Mouse (Mus musculus): ENCODE measurements around the gene Unk. TPM values are rescaled to one million over a fixed set of nuclear protein-coding genes. Genes with fewer than 3 reads are reported as not detected.
"Not testable (repeated sequence)": the region's sequence is repeated elsewhere in the genome, so short reads cannot be mapped to it uniquely, and the experiment has no call there.

Gene Unk
- polyA plus RNA-seq, 1 experiment from 2014 or later, result 48.4 TPM

DNA sequence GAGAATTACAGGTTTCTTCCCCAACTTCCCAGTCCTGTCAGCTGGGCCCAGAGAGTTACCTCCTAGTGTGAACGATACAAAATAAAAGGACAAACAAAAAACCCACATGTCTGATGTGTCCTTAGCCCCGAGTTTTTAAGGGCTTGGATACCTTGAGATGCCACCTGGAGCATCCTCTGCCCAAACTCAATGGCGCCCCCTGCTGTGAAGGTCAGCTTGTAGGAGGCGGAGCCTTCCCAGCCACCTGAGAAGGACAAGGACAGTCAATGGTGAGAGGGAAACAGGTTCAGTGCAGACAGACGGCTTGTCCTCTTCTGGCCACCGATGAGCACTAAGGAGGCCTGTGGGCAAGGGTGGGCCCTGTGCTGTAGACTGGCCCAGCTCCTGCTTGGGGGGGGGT is 51.0 kb downstream of the Unk start:
- H3K4me1 ChIP-seq, result peaks cover 63% of the 10 kb centered on the region
- H3K4me3 ChIP-seq, result no peak overlapping the region
- H3K36me3 ChIP-seq (replicated peaks), result peaks cover 64% of the 10 kb centered on the region
- H3K27me3 ChIP-seq (ENCODE audit: poor library complexity, severe bottlenecking), result no peaks in the 10 kb centered on the region
- no peak for DNase-seq (ENCODE audit: extremely low spot score, low spot score)
- 76% methylated on average over 6 of the region's 6 CpGs for WGBS
- H3K9me3 ChIP-seq, result no peaks in the 10 kb centered on the region
- H3K27ac ChIP-seq, result 0 out of 2 replicates have a peak overlapping the region, but pooled peaks have one; percentile 13

DNA sequence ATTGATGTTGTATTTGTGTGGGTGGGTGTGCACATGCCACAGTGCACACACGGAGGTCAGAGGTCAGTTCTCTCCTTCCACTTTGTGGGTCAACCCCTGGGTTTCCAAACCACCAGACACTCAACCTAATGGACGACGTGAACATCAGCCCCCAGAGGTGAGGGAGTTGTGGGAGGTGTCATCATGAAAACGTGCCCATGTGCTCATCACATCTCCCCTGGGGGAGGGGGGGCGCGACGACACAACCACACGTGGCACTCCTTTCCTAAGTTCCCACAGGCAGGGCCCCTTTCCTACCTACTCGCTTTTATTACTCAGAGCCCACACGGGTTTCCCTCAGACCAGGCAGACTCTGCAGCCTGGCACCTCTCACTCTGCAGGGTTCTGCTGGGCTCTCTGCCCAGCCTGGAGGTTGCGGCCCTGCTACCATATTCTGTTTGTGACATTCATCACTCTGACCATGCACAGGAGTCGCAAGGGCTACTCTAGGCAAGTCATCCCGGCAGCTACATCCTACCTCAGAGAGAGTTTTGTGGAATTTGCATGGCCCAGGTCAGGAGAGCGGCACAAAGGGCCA is 53.1 kb downstream of the Unk start:
- Histone ChIP-seq H3K4me1 (peaks cover 55% of the 10 kb centered on the region), H3K27ac (no peak overlapping the region), H3K9me3 (no peaks in the 10 kb centered on the region), H3K27me3 (ENCODE audit: poor library complexity, severe bottlenecking) (no peaks in the 10 kb centered on the region), H3K4me3 (no peak overlapping the region), H3K36me3 (replicated peaks) (peaks cover 64% of the 10 kb centered on the region)
- WGBS, result 94% methylated on average over 14 of the region's 14 CpGs
- no peak for DNase-seq (ENCODE audit: extremely low spot score, low spot score)

DNA sequence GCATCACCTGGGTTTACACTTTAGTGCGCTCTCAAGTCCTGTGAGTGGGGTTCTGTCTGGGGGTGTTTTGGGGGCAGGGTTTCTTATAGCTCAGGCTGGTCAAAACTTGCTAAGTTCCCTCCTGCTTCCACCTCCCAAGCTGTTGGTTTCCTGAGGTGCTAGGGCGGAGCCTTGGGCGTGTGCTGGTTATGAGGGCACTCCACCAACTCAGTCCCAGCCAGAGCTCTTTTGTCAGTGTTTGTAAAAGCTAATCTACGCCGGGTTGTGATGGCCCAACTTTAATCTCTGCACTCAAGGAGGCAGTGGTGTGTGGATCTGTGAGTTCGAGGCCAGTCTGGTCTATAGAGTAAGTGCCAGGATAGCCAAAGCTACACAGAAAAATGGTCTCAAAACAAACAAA is 54.0 kb downstream of the Unk start:
- WGBS, result 95% methylated on average over 6 of the region's 6 CpGs
- H3K36me3 ChIP-seq (replicated peaks), result peaks cover 59% of the 10 kb centered on the region
- H3K4me3 ChIP-seq, result no peak overlapping the region
- DNase-seq (ENCODE audit: extremely low spot score, low spot score), result no peak
- H3K9me3 ChIP-seq, result no peaks in the 10 kb centered on the region
- H3K4me1 ChIP-seq, result peaks cover 49% of the 10 kb centered on the region
- no peak overlapping the region for H3K27ac ChIP-seq
- H3K27me3 ChIP-seq (ENCODE audit: poor library complexity, severe bottlenecking), result no peaks in the 10 kb centered on the region

DNA sequence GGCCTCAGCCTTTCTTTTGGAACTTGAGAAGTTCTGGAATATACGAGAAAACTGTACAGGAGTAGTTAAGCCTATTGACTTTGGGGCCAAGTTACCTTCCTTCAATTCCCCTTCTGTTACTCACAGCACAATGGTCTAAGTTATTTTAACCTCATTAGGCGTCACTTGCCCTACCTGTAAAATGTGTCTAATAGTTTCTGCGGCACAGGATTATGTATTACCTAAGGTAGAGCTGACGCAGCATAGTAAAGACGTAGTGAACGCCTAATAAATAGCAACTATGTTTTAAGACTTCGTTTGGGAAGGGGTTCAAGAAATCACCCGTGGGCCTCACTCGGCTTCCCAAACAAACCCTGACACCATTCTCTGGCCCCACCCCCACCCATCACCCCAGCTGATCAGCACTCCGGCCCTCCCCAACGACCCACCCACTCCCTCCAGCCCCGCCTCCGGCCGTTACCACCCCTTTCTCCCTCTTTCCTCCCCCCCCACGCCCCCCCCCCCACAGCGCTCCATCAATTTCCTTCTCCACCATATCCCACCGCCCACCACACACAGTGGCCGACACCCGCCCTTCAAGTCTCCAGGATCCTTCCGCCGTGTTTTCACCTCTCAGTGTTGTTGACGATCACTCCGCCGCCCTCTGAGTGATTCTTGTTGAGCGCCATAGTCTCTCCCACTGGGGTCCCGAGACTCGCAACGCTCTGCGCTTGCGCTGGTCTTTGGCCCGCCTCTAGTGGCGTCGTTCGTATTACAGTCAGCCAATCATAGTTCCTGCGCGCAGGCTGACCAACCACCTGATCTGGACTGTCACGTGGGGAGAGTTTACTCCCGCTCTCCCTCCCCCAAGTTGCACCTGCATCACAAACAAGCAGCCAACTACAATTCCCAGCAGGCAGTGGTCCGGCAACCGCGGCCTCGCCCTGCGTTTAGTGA is 56.4 kb downstream of the Unk start, which contains the start of gene Wbp2:
Gene Wbp2 (minus strand): TSS at position 738 of the 936 bp plus-strand sequence.
- no peaks in the 10 kb centered on the region for H3K9me3 ChIP-seq
- peaks cover 35% of the 10 kb centered on the region for H3K36me3 ChIP-seq (replicated peaks)
- H3K4me3 ChIP-seq, result peak within 1 kb of the TSS; percentile 61
- H3K27ac ChIP-seq, result peak within 1 kb of the TSS; percentile 89
- no peaks in the 10 kb centered on the region for H3K27me3 ChIP-seq (ENCODE audit: poor library complexity, severe bottlenecking)
- peak; percentile 99 for DNase-seq (ENCODE audit: extremely low spot score, low spot score)
- H3K4me1 ChIP-seq, result peaks cover 27% of the 10 kb centered on the region
- 8% methylated on average over 38 of the region's 43 CpGs for WGBS

DNA sequence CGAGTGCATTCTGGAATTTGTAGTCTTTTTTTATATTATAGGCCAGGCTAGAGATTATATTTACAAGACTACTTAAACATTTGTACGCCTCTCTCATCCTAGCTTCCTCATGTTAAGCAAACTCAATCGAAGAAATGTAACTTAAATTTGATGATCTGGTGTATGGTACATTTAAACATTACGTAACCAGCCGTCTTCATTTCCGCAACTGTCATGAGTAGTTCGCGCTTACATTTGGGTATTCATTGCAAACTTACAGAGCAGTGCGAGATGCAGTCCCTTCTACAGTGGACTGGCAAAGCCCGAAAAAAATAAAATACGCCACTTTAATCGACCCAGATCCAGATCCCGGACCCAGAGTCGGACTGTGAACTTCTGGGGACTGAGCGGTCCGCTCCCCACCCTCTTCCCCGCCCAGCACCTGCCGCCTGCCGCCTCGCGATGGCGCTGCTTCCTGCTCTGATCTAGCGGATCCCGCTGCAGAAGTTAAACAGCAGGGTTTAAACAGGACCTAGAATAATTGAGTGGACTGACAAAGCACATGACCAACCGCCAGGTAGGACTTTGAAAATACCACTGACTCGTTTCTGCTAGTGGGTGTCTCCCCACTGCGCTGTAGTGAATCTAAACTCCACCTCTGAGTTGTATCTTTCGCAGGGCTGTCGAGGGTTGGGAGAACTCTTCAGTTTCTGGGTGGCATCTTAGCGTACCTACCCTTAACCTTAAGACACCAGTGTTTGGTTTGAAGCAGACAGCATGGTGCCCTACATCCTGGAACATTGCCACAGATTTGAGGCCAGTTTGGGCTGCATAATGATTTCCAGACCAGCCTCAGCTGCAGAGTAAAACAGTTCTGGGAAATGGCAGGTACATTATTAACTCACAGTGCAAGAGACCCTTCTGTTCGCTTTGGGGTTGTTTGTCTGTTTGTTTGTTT is 57.3 kb downstream of the Unk start:
- WGBS, result 5% methylated on average over 31 of the region's 31 CpGs
- Histone ChIP-seq H3K36me3 (replicated peaks) (peaks cover 26% of the 10 kb centered on the region), H3K9me3 (no peaks in the 10 kb centered on the region), H3K27ac (peak overlapping the region; percentile 89), H3K4me3 (peak overlapping the region; percentile 61), H3K27me3 (ENCODE audit: poor library complexity, severe bottlenecking) (no peaks in the 10 kb centered on the region), H3K4me1 (peaks cover 26% of the 10 kb centered on the region)
- peak; percentile 85 for DNase-seq (ENCODE audit: extremely low spot score, low spot score)

DNA sequence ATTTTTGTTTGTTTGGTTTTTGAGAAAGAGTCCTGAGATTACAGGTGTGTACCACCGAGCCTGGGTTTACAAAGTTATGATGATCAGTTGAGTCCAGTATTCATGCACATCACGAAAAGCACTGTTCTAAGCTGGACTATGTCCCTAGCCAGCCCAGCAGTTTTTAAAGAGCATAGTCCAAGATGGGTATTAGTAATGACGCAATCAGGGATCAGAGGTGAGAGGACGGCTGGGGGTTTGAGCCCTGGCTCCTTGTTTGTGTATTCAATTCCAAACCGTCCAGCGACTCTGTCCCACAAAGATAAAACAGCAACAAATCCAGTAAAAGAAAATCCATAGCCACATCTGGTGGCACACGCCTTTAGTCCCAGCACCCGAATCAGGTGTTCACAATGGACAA is 58.1 kb downstream of the Unk start:
- Histone ChIP-seq H3K4me1 (peaks cover 26% of the 10 kb centered on the region), H3K4me3 (no peak overlapping the region), H3K27ac (no peak overlapping the region), H3K9me3 (no peaks in the 10 kb centered on the region), H3K36me3 (replicated peaks) (peaks cover 19% of the 10 kb centered on the region), H3K27me3 (ENCODE audit: poor library complexity, severe bottlenecking) (no peaks in the 10 kb centered on the region)
- WGBS, result 85% methylated on average over 8 of the region's 8 CpGs
- no peak for DNase-seq (ENCODE audit: extremely low spot score, low spot score)

DNA sequence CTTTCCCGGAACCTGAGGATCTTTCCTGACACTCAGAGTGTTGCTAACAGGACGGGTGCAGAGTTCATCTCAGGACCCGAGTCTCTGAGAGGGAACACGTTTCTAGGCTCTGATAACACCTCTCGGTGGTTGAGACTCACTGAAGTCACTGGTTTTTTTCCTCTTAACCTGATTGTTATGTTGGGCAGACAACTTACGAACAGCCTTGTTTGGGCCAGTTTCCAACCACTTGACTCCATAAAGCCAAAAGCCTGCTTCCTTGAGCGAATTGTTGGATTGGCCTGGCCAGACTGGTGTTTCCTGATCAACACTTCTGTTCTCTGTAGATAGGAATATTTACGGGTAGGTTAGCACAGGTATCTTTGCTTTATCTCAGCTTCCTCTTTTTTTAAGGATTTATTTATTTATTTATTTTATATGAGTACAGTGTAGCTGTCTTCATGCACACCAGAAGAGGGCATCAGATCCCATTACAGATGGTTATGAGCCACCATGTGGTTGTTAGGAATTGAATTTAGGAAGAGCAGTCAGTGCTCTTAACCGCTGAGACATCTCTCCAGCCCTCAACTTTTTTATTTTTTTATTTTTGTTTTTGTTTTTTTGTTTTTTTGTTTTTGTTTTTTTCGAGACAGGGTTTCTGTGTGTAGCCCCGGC is 58.7 kb downstream of the Unk start:
- DNase-seq (ENCODE audit: extremely low spot score, low spot score), result no peak
- WGBS, result 89% methylated on average over 11 of the region's 11 CpGs
- Histone ChIP-seq H3K27me3 (ENCODE audit: poor library complexity, severe bottlenecking) (no peaks in the 10 kb centered on the region), H3K27ac (no peak overlapping the region), H3K4me1 (peaks cover 29% of the 10 kb centered on the region), H3K36me3 (replicated peaks) (peaks cover 13% of the 10 kb centered on the region), H3K9me3 (no peaks in the 10 kb centered on the region), H3K4me3 (no peak overlapping the region)

DNA sequence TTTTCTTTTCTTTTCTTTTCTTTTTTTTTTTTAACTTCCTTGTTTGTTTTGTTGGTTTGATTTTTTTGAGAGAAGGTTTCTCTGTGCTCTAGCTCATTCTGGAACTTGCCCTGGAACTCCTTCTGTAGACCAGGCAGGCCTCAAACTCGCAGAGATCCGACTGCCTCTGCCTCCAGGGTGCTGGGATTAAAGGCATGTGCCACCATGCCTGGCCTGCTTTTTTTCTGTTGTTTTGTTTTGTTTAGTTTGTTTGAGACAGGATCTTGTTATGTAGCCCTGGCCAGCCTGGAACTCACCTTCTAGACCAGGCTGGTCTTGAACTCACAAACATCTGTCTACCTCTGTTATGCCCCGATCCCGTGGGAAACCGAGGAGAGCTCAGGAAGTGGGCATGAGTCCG is 59.4 kb downstream of the Unk start:
- no peaks in the 10 kb centered on the region for H3K27me3 ChIP-seq (ENCODE audit: poor library complexity, severe bottlenecking)
- no peaks in the 10 kb centered on the region for H3K9me3 ChIP-seq
- DNase-seq (ENCODE audit: extremely low spot score, low spot score), result no peak
- H3K27ac ChIP-seq, result no peak overlapping the region
- 92% methylated on average over 6 of the region's 6 CpGs for WGBS
- no peak overlapping the region for H3K4me3 ChIP-seq
- peaks cover 6% of the 10 kb centered on the region for H3K36me3 ChIP-seq (replicated peaks)
- peaks cover 32% of the 10 kb centered on the region for H3K4me1 ChIP-seq

DNA sequence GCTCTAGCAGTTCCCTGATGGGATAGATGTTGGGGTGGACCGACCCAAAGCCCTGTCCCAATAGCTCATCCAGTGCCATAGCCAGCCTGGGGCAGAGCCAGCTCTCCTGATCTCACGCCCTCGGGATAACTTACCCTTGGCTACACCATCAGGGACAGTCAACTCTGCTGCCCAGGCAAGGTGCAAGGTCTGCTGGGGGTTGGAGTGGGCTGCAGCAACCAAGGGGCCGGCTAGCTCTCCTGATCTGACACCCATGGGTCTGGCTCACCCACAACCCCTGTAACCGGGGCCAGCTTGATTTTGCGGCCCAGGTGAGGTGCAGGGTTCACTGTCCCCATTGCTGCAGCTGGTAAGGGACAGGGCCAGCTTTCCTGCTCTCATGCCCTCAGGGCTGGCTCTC is 61.5 kb downstream of the Unk start:
- peaks cover 19% of the 10 kb centered on the region for H3K4me1 ChIP-seq
- 86% methylated on average over 6 of the region's 6 CpGs for WGBS
- no peaks in the 10 kb centered on the region for H3K36me3 ChIP-seq (replicated peaks)
- H3K4me3 ChIP-seq, result no peak overlapping the region; the same call in 1 of the 2 replicates
- no peak for DNase-seq (ENCODE audit: extremely low spot score, low spot score)
- H3K27me3 ChIP-seq (ENCODE audit: poor library complexity, severe bottlenecking), result no peaks in the 10 kb centered on the region
- H3K9me3 ChIP-seq, result peaks cover 1% of the 10 kb centered on the region; the same call in 1 of the 2 replicates
- H3K27ac ChIP-seq, result no peak overlapping the region

DNA sequence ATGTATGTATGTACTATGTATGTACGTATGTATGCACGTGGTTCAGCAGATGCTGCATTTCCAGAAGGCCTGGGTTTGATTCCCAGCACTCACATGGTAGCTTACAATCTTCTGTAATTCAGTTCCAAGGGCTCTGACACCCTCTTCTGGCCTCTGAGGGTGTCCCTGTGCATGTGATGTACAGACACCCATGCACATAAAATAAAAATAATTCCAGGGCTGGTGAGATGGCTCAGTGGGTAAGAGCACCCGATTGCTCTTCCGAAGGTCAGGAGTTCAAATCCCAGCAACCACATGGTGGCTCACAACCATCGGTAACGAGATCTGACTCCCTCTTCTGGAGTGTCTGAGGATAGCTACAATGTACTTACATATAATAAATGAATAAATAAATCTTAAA is 62.8 kb downstream of the Unk start:
- H3K4me3 ChIP-seq; H3K27ac ChIP-seq; H3K9me3 ChIP-seq; DNase-seq (ENCODE audit: extremely low spot score, low spot score); H3K36me3 ChIP-seq (replicated peaks); H3K27me3 ChIP-seq (ENCODE audit: poor library complexity, severe bottlenecking): not testable (repeated sequence)
- WGBS, result 93% methylated on average over 6 of the region's 6 CpGs
- peaks cover 13% of the 10 kb centered on the region for H3K4me1 ChIP-seq

DNA sequence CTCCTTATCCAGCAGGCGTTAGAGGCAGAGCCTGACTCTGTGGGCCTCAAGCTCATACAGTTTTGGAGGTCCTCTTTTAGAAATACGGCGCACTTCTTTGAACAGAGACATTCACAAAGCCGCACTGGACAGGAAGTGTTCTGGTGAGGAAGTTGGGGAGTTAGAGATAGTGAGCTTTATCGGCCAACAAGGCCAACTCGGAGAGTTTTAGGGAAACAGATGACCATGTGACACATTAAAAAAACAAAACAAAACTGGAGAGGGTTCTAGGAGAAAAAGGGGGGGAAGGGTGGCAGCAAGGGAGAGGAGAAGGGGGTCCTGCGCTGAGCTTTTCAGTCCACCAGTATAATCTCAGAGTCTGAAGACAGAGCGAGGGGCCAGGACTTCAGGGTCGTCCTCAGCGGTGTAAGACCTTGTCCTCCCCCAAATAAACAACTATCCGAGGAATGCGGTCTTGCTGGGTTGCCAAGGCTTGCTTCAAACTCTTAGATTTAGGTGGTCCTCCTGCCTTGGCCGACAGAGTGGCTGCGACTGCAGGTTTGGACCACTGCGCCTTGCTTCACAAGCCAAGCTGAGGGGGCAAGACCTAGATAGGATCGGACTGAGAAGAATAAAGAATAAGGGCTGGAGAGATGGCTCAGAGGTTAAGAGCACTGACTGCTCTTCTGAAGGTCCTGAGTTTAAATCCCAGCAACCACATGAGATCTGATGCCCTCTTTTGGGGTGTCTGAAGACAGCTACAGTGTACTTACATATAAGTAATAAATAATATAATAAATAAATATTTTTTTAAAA is 63.8 kb downstream of the Unk start:
- WGBS, result 73% methylated on average over 16 of the region's 16 CpGs
- H3K27me3 ChIP-seq (ENCODE audit: poor library complexity, severe bottlenecking), result no peaks in the 10 kb centered on the region
- no peak overlapping the region for H3K4me3 ChIP-seq
- H3K27ac ChIP-seq, result peak overlapping the region; percentile 40
- DNase-seq (ENCODE audit: extremely low spot score, low spot score), result no peak
- peaks cover 10% of the 10 kb centered on the region; the same call in 1 of the 2 replicates for H3K4me1 ChIP-seq
- H3K9me3 ChIP-seq, result peaks cover 5% of the 10 kb centered on the region; the same call in 1 of the 2 replicates
- no peaks in the 10 kb centered on the region for H3K36me3 ChIP-seq (replicated peaks)
